19 mouse cellular contexts compared by ENCODE assay signal in genomic region chr4:149883990-149884389, GRCm38 (mm10).
DNase-seq lines count a peak whose midpoint lies in the region; ATAC-seq lines count a peak whose summit lies in the region.
"Had no signal": no experiment of that assay in that cellular context is flagged by ENCODE, and none has a peak within 500 bp of the region (broad histone marks: within the 10 kb centered on the region; RNA-seq: fewer than 3 reads in every experiment).

No protein-coding gene starts in this region.

- H3K27me3 ChIP-seq in intestine, embryonic 16.5 days (replicated peaks; ENCODE audit: control insufficient read depth, insufficient read depth, low read length), result no peaks in the 10 kb centered on the region
- H3K27me3 ChIP-seq in intestine, embryonic 15.5 days (replicated peaks), result no peaks in the 10 kb centered on the region
- 0 out of 2 replicates have a peak, but pooled peaks cover 4% of the 10 kb centered on the region for H3K27me3 ChIP-seq in kidney, embryonic 15.5 days
- H3K27me3 ChIP-seq: stomach, embryonic 15.5 days had no signal

- H3K4me3 ChIP-seq in intestine, embryonic 16.5 days (ENCODE audit: low read length), result no peak overlapping the region
- H3K4me3 ChIP-seq in intestine, embryonic 15.5 days (replicated peaks), result no peak overlapping the region
- no peak overlapping the region for H3K4me3 ChIP-seq in kidney, embryonic 15.5 days (replicated peaks)
- H3K4me3 ChIP-seq: erythroblast, embryonic 14.5 days; heart, embryonic 13.5 days; stomach, embryonic 15.5 days had no signal

- no peaks in the 10 kb centered on the region for H3K9me3 ChIP-seq in intestine, embryonic 16.5 days (ENCODE audit: control insufficient read depth, low read length)
- H3K9me3 ChIP-seq in intestine, embryonic 15.5 days, result no peaks in the 10 kb centered on the region
- H3K9me3 ChIP-seq in kidney, embryonic 15.5 days (replicated peaks), result no peaks in the 10 kb centered on the region
- H3K9me3 ChIP-seq: heart, embryonic 13.5 days; stomach, embryonic 15.5 days had no signal

- peak; percentile 47 for DNase-seq in cerebellum, adult 11-12 months
- no peak for DNase-seq in cerebellum, adult 11 months
- DNase-seq in brain, adult 2 months (ENCODE audit: low read depth, low spot score), result peak; percentile 95
- peak; percentile 56 for DNase-seq in layer of hippocampus, adult 9-10 months (ENCODE audit: low spot score)
- no peak for DNase-seq in kidney, adult 8-10 months
- DNase-seq: adrenal gland, postnatal 25 days; forebrain, postnatal 0 days; gastrocnemius, postnatal 25 days; heart, postnatal 4 days; kidney, postnatal 10 days; lung, adult 2 months; midbrain, embryonic 14.5 days; thymus, postnatal 36 days had no signal

- 0 out of 2 replicates have a peak, but pooled peaks have one; percentile 7 for ATAC-seq in intestine, embryonic 16.5 days
- no peak for ATAC-seq in intestine, embryonic 15.5 days
- ATAC-seq in kidney, embryonic 15.5 days (replicated peaks; ENCODE audit: low FRiP score), result no peak
- ATAC-seq: forebrain, postnatal 0 days had no signal

- no peak overlapping the region for H3K9ac ChIP-seq in intestine, embryonic 16.5 days (ENCODE audit: low read depth, low read length)
- no peak overlapping the region for H3K9ac ChIP-seq in intestine, embryonic 15.5 days
- no peak overlapping the region for H3K9ac ChIP-seq in kidney, embryonic 15.5 days
- H3K9ac ChIP-seq: forebrain, postnatal 0 days; heart, embryonic 13.5 days; stomach, embryonic 15.5 days had no signal

- no peak overlapping the region for H3K27ac ChIP-seq in intestine, embryonic 16.5 days (ENCODE audit: low read length)
- no peak overlapping the region for H3K27ac ChIP-seq in intestine, embryonic 15.5 days
- no peak overlapping the region for H3K27ac ChIP-seq in kidney, embryonic 15.5 days
- H3K27ac ChIP-seq: heart, embryonic 13.5 days; stomach, embryonic 15.5 days had no signal

- H3K4me2 ChIP-seq in intestine, embryonic 16.5 days (ENCODE audit: low read depth, low read length), result no peak overlapping the region
- no peak overlapping the region for H3K4me2 ChIP-seq in intestine, embryonic 15.5 days (replicated peaks)
- H3K4me2 ChIP-seq in kidney, embryonic 15.5 days, result no peak overlapping the region
- H3K4me2 ChIP-seq: heart, embryonic 13.5 days; stomach, embryonic 15.5 days had no signal

- H3K36me3 ChIP-seq in intestine, embryonic 16.5 days (ENCODE audit: control insufficient read depth, insufficient read depth, low read length), result no peaks in the 10 kb centered on the region
- no peaks in the 10 kb centered on the region for H3K36me3 ChIP-seq in intestine, embryonic 15.5 days
- H3K36me3 ChIP-seq in kidney, embryonic 15.5 days, result no peaks in the 10 kb centered on the region
- H3K36me3 ChIP-seq: heart, embryonic 13.5 days; stomach, embryonic 15.5 days had no signal

- peaks cover 39% of the 10 kb centered on the region for H3K4me1 ChIP-seq in intestine, embryonic 16.5 days (ENCODE audit: control insufficient read depth, insufficient read depth, low read length)
- H3K4me1 ChIP-seq in intestine, embryonic 15.5 days (replicated peaks), result peaks cover 27% of the 10 kb centered on the region
- H3K4me1 ChIP-seq in kidney, embryonic 15.5 days, result peaks cover 35% of the 10 kb centered on the region

- 67% methylated on average over 10 of the region's 10 CpGs for WGBS in intestine, embryonic 16.5 days
- 64% methylated on average over 10 of the region's 10 CpGs for WGBS in intestine, embryonic 15.5 days
- 78% methylated on average over 10 of the region's 10 CpGs for WGBS in kidney, embryonic 15.5 days

Comparison
In these comparisons a context has a peak if more than half of its experiments do, and no peak if none do; other contexts are left out.
1. DNase-seq: peak in cerebellum, adult 11-12 months (single experiment), brain, adult 2 months (single experiment) and layer of hippocampus, adult 9-10 months (single experiment); none in cerebellum, adult 11 months (single experiment) and kidney, adult 8-10 months (0 of 2).